Mouse (Mus musculus) megakaryocyte, adult 5-6 weeks (primary cell): ENCODE data around the gene D930020B18Rik. TPM values are rescaled to one million over a fixed set of nuclear protein-coding genes. Genes with fewer than 3 reads are reported as not detected.

Experiments
- ATAC-seq: 2 replicates; pipeline ENCODE4 v1.8.0; 2016; ENCODE audit warnings: mild to moderate bottlenecking, inconsistent platforms; ENCODE audit not compliant: poor library complexity, severe bottlenecking
- total RNA-seq, 2 experiments: library from RNA; stranded (forward) in 1 of 2; stranded (reverse) in 1 of 2; fragments of 153-499, 151-499 nt in 1 of 2; fragments of 221-1000, 200-1000 nt in 1 of 2; gene quantifications; 2 replicates each; pipeline versions ENCODE4 v1.2.3 to v1.2.4; 2015 to 2017

The D930020B18Rik gene
- total RNA-seq (2015) (not detected in 2 replicates), total RNA-seq (2017) (0.33 TPM in 1 of 2 replicates, not detected in the other)

DNA sequence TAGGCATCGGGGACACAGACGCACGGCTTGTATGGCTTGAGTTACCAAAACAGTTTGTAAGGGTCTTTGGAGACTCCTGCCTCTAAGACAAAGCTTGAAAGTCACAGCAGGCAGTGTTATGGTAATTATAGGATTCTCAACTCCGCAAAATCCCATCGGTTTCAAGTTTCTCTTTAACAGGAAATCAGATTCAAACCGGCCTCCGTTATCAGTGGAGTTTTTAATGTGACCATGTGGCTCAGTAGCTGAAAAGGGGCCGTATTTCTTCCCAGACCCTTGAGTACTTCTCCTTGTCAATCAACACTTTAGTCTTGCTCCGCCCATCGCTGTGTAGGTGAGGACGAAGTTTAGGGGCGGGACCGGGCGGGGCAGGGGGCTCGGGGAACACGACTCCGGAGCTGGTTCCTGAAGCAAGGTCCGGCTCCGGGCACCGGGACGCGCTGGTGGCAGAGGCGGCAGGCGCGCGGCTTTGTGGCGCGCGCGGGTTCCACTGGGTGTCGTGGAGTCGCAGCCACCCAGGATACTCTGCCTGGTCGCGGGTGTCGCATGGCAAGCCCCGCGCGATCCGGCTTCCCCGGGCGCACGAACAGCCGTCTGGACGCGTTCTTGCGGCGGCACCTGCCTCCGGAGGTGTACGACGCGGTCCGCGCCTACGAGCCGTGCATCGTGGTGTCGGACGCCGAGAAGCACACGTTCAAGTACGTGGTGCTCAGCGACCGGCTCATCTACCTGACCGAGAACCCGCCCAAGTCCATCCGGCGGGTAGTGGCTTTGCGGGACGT lies at the start of gene D930020B18Rik:
Gene D930020B18Rik (plus strand): TSS at position 317 of the 782 bp plus-strand sequence.
- ATAC-seq: peak; percentile 45

DNA sequence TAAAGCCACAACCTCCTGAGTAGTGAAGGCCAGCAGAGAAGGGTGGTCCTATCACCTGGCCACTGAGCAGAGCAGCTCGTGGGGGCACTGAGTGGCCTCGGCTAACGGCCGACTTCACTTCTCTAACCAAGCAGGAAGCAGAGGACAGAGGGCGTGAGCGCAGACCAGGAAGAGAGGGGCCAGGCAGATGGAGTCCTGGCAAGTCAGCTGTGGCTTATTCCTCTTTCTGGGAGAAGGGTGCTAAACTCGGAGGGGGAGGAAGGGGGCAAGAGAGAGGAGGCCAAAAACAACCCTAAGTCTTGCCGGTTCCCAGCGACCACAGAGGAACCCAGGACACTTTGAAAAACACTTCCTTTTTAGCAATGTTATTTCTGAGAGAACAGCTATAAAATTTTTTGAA lies 44.8 kb upstream of the D930020B18Rik start:
- ATAC-seq: peak; percentile 97

DNA sequence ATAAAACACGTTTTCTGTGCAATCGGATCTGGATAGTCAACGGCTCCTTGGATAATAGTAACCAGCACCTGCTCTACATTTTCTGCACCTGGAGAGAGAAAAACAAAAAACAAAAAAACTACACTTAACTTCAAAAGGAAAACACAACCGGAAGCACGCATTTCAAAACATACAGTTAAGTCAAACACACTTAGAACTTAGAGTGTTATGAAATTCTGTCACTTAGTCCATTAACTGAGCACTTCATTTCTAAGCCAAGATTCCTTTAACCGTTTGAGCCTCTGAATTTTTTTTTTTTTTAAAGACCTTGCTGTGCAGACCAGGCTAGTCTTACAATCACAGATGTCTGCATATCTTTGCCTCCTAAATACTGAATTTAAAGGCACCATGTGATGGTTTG lies 40.1 kb upstream of the D930020B18Rik start:
- no peak for ATAC-seq

DNA sequence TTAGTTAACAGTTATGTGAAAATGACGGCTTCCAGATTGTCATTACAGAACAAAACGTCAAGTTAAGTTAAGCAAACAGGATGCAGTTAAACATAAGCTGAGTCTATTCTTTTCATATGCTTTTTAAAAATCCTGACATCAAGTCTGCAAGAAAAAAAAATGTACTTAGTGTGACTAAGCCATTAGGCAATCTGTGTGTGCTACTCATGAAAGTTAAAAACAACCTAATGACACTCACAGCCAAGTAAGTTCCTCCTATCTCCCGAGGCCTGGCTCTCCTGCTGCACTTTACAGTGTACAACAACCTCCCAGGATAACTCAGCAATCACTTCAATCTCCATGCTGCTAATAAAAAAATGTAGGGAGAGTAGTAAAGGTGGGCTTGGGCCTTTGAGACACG lies 37.8 kb upstream of the D930020B18Rik start:
- ATAC-seq: no peak

DNA sequence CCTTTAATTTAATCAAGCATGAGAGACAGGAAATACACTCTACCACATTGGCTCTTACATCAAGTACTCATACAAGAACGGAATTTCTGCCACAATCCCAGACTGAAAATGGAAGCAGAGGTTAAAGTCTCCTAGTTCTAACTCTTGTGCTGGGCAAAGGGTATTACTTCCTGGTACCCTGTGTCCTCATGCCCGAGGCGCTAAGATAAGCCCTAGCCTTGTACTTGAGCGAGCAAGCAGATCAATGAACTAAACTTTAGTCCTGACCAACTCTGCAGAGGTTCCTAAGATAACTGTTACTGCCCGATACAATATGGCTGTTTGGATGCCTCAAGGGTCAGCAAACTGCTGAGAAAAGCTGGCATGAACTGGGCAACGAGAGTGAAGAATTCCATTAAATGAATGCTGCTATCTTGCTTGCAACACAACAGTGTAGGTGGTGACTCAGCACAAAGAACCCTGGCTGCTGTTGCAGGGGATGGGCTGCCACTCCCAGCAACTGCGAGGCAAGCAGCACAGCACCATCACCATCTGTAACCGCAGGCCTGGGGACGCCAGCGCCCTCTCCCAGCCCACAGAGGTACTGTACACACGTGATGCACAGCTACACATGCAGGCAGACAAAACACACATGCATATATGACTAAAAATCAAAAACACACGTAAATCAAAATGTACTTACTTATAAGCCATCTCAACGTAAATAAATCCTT lies 36.6 kb upstream of the D930020B18Rik start:
- no peak for ATAC-seq

DNA sequence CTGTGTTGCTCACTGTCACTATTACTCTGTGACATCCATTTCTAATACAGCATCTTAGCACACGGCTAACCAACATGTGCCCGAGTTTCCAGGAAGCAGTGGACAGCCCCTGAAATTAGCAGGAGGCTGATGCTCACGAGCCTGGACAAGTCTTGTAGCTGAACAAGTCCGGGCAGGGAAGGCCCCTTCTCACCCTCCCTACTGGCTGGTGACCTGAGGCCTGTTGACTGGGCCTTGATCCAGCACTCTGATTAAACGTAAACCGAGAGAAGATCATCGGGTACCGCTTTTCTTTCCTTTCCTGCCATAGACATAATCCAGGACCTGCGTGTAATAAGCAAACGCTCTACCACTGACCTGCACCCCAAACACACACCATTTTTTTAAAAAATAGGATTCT lies 33.2 kb upstream of the D930020B18Rik start:
- ATAC-seq: no peak

DNA sequence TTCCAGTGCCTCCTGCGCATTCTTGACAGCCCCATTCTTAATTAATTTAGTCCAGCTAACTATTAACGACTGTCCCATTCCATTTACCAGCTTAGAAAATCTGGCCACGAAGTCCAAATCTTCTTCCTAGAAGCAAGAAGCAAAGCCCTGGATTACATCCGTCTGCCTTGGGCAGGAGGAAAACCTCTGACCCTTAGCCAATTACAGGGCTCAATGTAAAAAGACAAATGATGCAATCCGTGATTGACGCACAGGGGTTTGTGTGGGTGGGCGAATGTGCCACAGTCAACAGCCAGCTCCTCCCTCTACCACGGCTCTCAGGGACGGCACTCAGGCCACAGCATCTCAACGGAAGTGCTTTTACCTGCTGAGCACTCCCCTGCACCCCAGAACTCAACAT lies 29.8 kb upstream of the D930020B18Rik start:
- no peak for ATAC-seq

DNA sequence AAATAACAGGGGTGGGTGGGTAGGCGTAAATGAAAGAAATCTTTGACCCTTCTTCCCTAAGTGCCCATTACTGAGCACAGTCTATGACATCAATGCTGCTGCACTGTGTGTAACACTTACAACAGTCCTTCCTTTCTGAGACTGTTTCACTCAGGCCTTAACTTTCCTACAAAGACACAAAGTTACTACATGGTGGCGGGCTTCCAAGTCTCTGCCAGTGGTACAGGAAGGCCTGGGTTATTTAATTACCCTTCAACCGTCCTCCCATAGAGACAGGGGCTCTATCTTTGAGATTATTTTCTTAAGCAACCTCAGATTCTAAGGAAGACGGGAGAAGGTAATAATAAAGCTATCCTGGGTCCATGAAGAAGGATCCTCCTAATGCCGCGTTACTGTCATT lies 28.9 kb upstream of the D930020B18Rik start:
- no peak for ATAC-seq

DNA sequence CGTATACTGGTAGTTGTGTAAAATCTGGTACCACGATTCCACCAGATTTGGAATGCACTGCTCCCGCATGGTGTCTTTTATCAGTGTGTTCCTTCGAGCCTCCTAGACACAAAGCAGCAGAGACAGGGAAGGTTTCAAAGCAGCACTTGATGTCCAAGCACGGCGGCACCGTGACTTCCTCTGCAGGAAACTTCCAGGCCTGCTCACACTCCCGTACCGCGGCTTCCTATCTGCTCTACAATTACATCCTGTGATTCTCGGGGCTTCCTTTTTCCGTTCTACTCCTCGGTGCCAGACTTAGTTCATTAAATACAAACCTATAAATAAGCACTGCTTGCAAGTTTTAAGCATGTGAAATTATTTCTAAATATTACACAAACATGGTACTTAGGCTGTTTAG lies 27.8 kb upstream of the D930020B18Rik start:
- ATAC-seq: peak; percentile 54; the same call in 1 of the 2 replicates

DNA sequence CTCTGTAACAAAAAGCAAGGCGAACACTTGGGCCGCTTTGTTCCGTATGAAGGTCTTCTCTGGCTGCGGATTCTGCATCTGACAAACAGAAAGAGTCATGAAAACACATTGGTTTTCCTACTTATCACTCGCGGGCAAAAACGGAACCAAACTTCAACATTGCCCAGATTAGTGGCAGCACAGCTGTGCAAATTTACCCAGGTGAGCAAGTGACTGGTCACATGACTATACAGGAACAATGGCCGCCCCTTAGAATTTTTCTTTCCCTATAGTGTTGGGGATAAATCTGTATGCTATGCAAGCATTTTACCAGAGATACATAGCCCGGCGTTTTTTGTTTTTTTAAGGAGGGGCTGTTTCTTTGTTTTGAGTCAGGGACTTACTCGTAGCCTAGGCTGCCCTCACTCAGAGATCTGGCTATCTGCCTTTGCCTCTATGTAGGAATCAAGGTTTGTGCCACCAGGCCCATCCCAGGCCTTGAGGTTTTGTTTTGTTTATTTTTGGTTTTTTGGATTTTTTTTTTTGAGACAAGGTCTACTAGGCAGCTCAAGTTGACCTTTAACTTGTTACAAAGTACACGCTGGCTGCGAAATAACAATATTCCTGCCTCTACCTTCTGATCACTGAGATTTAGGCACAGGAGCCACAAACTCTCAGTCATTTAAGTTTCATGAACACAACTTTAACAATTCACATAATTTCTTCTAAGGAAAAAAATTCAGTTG lies 26.1 kb upstream of the D930020B18Rik start:
- ATAC-seq: no peak

DNA sequence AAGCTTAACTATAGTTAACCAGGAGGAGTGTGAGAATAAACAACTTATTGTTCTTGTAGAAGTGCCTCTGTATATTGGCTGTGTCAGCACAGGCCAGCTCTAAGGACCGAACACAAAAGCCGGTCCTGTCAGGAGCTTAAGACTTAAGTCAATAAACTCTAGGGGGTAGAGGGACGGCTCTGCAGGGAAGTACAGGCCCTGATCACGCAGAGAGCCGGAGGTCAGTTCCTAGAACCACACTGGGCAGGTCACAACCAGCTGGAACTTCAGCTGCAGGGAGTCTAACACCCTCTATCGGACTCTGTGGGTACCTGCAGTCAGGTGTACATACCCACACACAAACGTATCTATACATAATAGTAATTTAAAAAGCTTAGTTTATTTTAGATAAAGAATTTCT lies 25.5 kb upstream of the D930020B18Rik start:
- ATAC-seq: no peak

DNA sequence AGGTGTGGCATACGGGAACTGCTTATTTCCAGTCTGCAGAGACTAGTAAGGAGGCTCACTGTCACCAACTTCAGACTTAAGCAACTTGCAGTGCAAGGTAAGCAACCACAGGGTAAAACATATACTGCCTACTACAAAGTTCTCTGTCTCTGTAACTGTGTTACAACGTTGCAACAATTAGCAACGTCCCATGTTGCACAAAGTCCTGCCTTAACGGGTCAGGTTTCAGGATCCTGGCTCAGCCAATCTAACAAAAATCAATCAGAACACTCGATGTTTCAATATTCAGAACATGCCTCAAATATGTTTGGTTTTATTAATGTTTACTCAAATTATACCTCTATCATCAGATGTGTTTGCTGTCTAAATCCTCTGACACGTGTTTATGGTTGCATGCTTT lies 19.0 kb upstream of the D930020B18Rik start:
- ATAC-seq: no peak

DNA sequence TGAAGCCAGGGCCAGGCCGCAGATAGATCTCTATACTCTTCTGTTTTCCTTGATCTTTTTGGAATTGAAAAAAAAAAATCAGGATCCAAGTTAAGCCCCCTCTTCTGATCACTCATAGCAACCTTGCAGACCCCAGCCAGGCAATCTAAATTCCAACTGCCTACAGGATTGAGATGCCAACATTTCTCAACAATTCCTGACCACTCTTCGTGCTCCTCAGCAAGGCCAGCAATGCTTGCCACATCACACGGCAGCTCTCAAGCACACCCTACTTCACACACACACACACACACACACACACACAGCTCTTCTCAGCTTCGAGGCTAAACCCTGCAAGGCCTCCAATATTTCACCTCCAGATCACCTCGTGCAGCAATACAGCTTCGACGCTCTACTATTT lies 17.7 kb upstream of the D930020B18Rik start:
- ATAC-seq: no peak

DNA sequence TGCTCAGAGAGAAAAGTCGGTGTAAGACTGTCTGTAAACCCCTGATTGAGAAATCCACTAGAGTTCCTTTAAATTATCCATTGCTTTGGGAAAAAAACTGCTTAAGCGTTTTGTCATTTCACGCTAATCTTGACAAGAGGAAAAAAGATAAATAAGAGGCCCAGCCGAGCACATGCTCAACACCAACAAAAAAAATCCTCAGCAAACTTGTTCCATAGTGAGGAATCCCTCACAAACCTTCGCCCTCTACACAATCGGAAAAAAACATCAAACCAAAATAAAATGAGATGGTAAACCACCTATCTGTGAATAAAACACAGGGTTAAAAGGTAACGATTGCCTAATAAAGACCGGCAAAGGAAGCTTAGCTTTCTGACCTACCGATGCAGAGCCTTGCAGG lies 16.4 kb upstream of the D930020B18Rik start:
- no peak for ATAC-seq

DNA sequence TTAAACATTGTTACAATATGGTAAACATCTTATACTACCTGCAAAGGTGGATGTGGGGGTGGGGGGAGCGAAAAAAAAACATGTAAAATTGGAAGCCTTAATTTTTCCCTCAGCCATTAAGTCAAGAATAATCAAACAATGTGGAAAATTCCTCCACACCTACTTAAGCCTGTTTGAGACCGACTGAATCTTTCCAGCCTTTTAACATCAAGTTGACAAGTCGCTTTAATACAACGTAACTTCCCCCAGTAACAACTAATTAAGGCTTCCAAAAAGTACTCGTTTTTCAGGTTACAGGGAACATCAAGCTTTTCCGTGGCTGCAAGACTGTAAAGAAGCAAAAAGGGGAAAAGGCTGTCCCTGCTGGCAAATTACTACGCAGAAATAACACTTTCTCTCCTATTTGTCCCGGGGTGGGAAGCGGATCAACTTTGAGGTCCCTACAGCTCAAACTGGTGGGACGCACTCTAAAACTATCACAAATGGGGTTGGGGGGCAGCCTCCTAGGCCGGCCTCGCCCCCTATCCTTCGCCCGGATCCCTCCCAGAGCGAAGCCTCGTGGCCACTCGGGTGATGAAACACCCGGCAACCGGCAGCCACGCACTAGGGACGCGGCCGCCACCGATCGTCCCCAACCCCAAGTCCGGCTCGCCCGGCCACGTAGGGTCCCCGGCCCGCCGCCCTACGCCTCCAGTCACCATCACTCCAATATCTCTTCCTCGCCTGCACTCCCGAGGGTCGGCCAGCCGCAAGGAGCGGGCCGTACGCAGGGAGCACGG lies 15.8 kb upstream of the D930020B18Rik start:
- peak; percentile 49 for ATAC-seq

DNA sequence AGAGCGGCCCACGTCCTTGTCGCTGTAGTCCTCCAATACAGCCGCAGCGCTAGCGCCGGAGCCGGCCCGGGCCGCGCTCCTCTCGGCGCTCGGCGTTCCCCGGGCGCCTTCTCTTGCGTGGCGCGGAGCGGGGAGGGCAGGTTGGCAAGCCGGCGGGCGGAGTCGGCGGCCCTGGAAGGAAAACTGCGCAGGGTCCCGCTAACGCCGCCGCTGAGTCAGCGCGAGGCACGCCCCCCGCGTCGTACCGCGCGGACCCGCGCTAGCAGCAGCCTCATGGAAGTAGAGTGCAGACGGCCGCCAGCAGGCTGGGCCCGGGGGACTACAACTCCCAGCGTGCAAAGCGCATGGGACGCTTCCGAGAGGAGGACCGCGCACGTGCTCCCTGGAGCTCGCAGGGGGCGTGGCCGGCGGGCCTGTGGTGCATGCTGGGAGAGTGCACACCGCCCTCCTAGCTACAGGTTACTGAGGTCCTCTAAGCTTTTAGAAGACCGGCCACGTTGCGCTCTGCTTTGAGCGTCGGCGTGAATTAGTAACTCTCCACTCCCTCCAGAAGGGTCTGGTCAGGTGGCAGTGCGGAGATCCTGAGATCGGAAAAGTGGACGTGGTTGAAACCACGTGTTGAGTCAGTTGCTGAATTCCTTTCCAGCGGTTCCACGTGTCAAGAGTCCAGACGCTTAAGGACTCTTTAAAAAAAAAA lies 15.1 kb upstream of the D930020B18Rik start, which contains the start of gene Xpot:
Gene Xpot (minus strand): TSS at position 147 of the 697 bp plus-strand sequence.
- ATAC-seq: peak; percentile 93

DNA sequence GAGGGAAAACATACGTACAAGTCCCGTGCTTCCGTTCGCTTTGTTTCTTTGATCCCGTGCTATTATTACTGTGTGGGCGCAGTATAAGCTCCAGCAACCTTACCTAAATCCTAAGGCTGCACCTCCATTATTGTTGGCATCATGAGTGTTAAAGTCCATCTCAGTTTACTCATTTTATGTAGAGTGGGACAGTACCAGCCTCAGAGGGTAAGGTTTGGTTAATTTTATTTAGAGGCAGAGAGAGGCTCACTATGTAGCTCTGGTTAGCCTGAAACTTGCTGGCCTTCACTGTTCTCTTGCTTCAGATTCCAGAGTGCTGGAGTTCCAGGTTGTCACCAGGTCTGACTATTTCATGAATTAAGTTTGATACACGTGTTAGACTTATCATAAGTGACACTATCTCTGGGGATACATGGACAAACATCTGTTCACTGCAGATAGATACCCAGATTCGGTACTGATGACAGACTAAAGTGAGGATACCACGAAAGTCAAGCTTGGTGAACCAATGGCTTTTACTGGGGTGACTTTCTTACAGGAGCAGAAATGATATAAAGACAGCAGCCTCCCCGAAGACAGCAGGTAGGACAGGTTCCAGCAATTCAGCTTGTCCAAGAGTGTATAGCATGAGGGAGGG lies 14.1 kb upstream of the D930020B18Rik start:
- no peak for ATAC-seq

DNA sequence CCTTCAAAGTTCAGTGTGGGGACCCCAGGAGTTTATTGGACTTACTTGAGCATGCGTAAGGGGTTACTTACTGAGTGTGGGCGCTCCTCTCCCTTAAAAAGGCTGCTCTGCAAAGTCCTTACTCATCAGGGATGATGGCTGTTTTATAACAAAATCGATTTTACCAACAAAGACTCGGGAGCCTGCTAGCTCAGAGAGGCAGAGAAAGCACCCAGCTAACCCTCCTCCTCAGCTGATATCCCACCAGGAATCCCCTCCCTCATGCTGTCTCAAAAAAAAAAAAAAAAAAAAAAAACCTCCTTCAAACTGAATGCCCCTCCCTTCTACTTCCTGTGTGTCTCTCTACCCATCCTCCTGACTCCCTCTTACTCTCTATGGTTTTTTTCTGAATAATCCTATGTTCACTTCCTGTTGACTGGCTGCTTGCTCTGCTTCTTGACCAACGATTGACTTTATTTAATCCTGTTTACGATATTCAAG lies 12.8 kb upstream of the D930020B18Rik start:
- ATAC-seq: no peak

DNA sequence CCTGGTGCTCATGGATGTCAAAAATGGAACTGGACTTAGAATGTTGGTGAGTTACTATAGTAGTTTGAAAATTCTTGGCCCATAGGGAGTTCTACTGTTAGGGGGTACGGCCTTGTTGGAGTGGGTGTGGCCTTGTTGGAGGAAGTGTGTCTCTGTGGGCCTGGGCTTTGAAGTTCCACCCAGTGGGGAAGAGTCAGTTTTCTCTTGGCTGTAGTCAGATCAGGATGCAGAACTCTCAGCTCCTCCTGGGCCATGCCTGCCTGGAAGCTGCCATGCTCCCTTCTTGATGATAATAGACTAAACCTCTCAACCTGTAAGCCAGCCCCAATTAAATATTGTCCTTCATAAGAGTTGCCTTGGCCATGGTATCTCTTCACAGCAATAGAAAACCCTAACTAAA lies 7.2 kb upstream of the D930020B18Rik start:
- ATAC-seq: no peak
